Mouse (Mus musculus) gastrocnemius, adult 2 months (tissue): Measurements from ENCODE around the gene Fndc1. TPM values are rescaled to one million over a fixed set of nuclear protein-coding genes. Genes with fewer than 3 reads are reported as not detected.

Experiments
- DNase-seq: peaks from one replicate; pipeline ENCODE4 v3.0.0; 2022
- H3K27ac ChIP-seq: fragments of 200-600 bp; 2 replicates; pipeline ENCODE4 v1.8.1; 2022; ENCODE audit warnings: mild to moderate bottlenecking
- H3K4me3 ChIP-seq: fragments of 200-600 bp; 2 replicates; pipeline ENCODE4 v1.8.1; 2022; ENCODE audit warnings: mild to moderate bottlenecking, moderate library complexity
- CTCF ChIP-seq: fragments of 200-600 bp; IDR thresholded peaks from 2 replicates; pipeline ENCODE4 v1.8.1; 2022; ENCODE audit warnings: antibody characterized with exemption, mild to moderate bottlenecking, moderate library complexity
- intact Hi-C: fragments of 180-260 bp; cut with DNase I; formaldehyde crosslinking; loops from one replicate; pipeline ENCODE4 v1.15.1; 2025
- microRNA-seq: library from miRNA; unstranded; fragments of <30 nt; microRNA quantifications from one replicate; pipeline ENCODE4 v1.2.0, GENCODE M21; 2021
- total RNA-seq, 2 experiments: library from RNA; stranded (reverse); gene quantifications; 2 replicates each; pipeline ENCODE4 v1.2.3; 2021

Gene Fndc1
- total RNA-seq, 2 experiments from 2014 or later: 22.2 to 46.4 TPM

GRCm38 (mm10) chr17:7740988-7741387 lies 86.1 kb downstream of the Fndc1 start:
- Histone ChIP-seq H3K27ac (no peak overlapping the region), H3K4me3 (no peak overlapping the region)
- intact Hi-C loops: no loop called here
- peak; percentile 34 for DNase-seq
- no peak for TF ChIP-seq CTCF

- no peak for TF ChIP-seq CTCF
- DNase-seq: no peak
- H3K4me3 ChIP-seq: no peak overlapping the region
- intact Hi-C loops: no loop called here
- no peak overlapping the region for H3K27ac ChIP-seq
Observed at GRCm38 (mm10) chr17:7722991-7723390, 104.1 kb downstream of the Fndc1 start.

GRCm38 (mm10) chr17:7718886-7719285 lies 108.2 kb downstream of the Fndc1 start:
- no peak overlapping the region for H3K4me3 ChIP-seq

GRCm38 (mm10) chr17:7717945-7718344 lies 109.2 kb downstream of the Fndc1 start:
- Histone ChIP-seq H3K4me3 (no peak overlapping the region), H3K27ac (no peak overlapping the region)
- TF ChIP-seq CTCF: no peak
- intact Hi-C loops: no loop called here
- no peak for DNase-seq

More at GRCm38 (mm10) chr17:7718886-7719285, 108.2 kb downstream of the Fndc1 start:
- peak; percentile 27 for DNase-seq
- TF ChIP-seq CTCF: no peak
- intact Hi-C loops: no loop called here
- no peak overlapping the region for H3K27ac ChIP-seq

GRCm38 (mm10) chr17:7713020-7713419 lies 114.1 kb downstream of the Fndc1 start:
- intact Hi-C loops: no loop called here
- H3K27ac ChIP-seq: no peak overlapping the region
- DNase-seq: peak; percentile 23

GRCm38 (mm10) chr17:7707073-7707472 lies 120.0 kb downstream of the Fndc1 start:
- no peak for DNase-seq
- H3K27ac ChIP-seq: no peak overlapping the region
- no peak for TF ChIP-seq CTCF
- no peak overlapping the region for H3K4me3 ChIP-seq
- intact Hi-C loops: no loop called here

More at GRCm38 (mm10) chr17:7713020-7713419, 114.1 kb downstream of the Fndc1 start:
- no peak overlapping the region for H3K4me3 ChIP-seq
- no peak for TF ChIP-seq CTCF

- DNase-seq: no peak
- H3K27ac ChIP-seq: no peak overlapping the region
- H3K4me3 ChIP-seq: no peak overlapping the region
- TF ChIP-seq CTCF: no peak
- intact Hi-C loops: no loop called here
Observed at GRCm38 (mm10) chr17:7690271-7690670, 136.8 kb downstream of the Fndc1 start.

Small RNA genes lying within 50 kb of the gene (microRNA-seq; reads per million reads assigned to microRNA genes)
- not detected for gene Gm25872

Other genes starting within 250 kb of the Fndc1 start
- gene Tagap, start 98.7 kb upstream of the Fndc1 start, total RNA-seq: 1 to 10 TPM; 2.3 to 2.4 TPM
- 10 to 100 TPM; 22.1 to 23.7 TPM for gene Rsph3a, start 118.3 kb upstream of the Fndc1 start, total RNA-seq